Mouse (Mus musculus) heart, adult 11 months (tissue): ENCODE measurements around the gene Prg2.

ENCODE experiments used
- DNase-seq: peaks from one replicate; pipeline ENCODE4 v3.0.0; 2022

Prg2 gene

GRCm38 (mm10) chr2:85033121-85033520 is 52.9 kb downstream of the Prg2 start:
- DNase-seq, result no peak
